Mouse (Mus musculus) G1E (cell line): Measurements from ENCODE around the gene Gm21985.

ENCODE experiments used
- CTCF ChIP-seq: IDR thresholded peaks from 2 replicates; pipeline ENCODE4 v1.5.1; 2012; ENCODE audit warnings: low read depth, low read length, inconsistent platforms, mixed read lengths
- GATA1 ChIP-seq: IDR thresholded peaks from 2 replicates; pipeline ENCODE4 v1.6.1; 2012; ENCODE audit warnings: borderline replicate concordance, low read length, inconsistent platforms, mixed read lengths
- GATA2 ChIP-seq: IDR thresholded peaks from 2 replicates; pipeline ENCODE4 v1.6.1; 2012; ENCODE audit warnings: low read depth, low read length, inconsistent platforms, borderline replicate concordance
- TAL1 ChIP-seq: conservative IDR thresholded peaks from 2 replicates; pipeline ENCODE4 v1.6.1; 2012; ENCODE audit warnings: low read depth, low read length, inconsistent platforms, mixed read lengths

DNA sequence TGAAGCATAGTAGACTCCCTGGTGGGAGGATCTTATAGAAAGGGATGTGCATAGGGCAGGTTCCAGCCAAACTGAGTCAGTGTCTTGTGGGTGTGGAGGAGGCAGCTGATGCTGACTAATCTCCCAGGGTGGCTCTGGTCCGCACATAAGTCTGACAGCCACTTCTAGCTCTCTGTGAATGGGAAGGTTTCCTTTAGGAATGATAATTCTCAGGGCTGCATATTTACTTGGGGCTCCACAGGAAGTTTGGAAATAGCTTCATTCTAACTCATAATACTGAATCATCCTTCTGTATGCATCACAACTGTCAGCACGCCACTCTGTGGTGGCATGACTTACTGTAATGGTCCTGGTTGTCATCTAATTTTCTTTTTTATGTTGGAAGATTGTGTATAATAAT is 177.4 kb downstream of the Gm21985 start:
- TF ChIP-seq GATA1 (no peak), CTCF (no peak), GATA2 (no peak), TAL1 (no peak)
